Mouse (Mus musculus) limb, embryonic 14.5 days (tissue): ENCODE results near the gene Taldo1. TPM values are rescaled to one million over a fixed set of nuclear protein-coding genes. Genes with fewer than 3 reads are reported as not detected.

Experiments used
- ATAC-seq: fragments of 200-750 bp; cut with Nextera tagmentation; 2 replicates; pipeline ENCODE4 v1.8.0; 2017; ENCODE audit warnings: low read depth, moderate number of reproducible peaks, moderate TSS enrichment; ENCODE audit not compliant: low FRiP score
- DNase-seq: peaks from one replicate; pipeline ENCODE4 v3.0.0-alpha.2; 2015; ENCODE audit warnings: low spot score
- H3K27ac ChIP-seq: fragments of 300-500 bp; sonication (generic); replicated peaks from 2 replicates; pipeline ENCODE4 v1.5.1; 2014; ENCODE audit warnings: low read depth, mild to moderate bottlenecking, low read length, moderate library complexity, mixed read lengths
- H3K27me3 ChIP-seq: fragments of 300-500 bp; sonication (generic); 2 replicates; pipeline ENCODE4 v1.6.1; 2014; ENCODE audit warnings: low read length, mixed read lengths; ENCODE audit not compliant: control insufficient read depth, insufficient read depth
- H3K36me3 ChIP-seq: fragments of 300-500 bp; sonication (generic); 2 replicates; pipeline ENCODE4 v1.6.1; 2014; ENCODE audit warnings: mild to moderate bottlenecking, low read length, moderate library complexity, mixed read lengths; ENCODE audit not compliant: control insufficient read depth, insufficient read depth
- H3K4me1 ChIP-seq: fragments of 300-500 bp; sonication (generic); 2 replicates; pipeline ENCODE4 v1.6.1; 2014; ENCODE audit warnings: antibody characterized with exemption, low read length, mixed read lengths; ENCODE audit not compliant: control insufficient read depth, insufficient read depth
- H3K4me2 ChIP-seq: fragments of 300-500 bp; sonication (generic); replicated peaks from 2 replicates; pipeline ENCODE4 v1.6.1; 2014; ENCODE audit warnings: low read depth, mild to moderate bottlenecking, low read length, moderate library complexity; ENCODE audit not compliant: severe bottlenecking
- H3K4me3 ChIP-seq: fragments of 300-500 bp; sonication (generic); replicated peaks from 2 replicates; pipeline ENCODE4 v1.5.1; 2014; ENCODE audit warnings: low read length
- H3K9ac ChIP-seq: fragments of 300-500 bp; sonication (generic); 2 replicates; pipeline ENCODE4 v1.6.1; 2014; ENCODE audit warnings: mild to moderate bottlenecking, low read depth, low read length, moderate library complexity; ENCODE audit not compliant: severe bottlenecking
- H3K9me3 ChIP-seq: fragments of 300-500 bp; sonication (generic); 2 replicates; pipeline ENCODE4 v1.6.1; 2016; ENCODE audit warnings: low read length; ENCODE audit not compliant: control insufficient read depth
- POLR2A ChIP-seq: fragments of 200-500 bp; IDR thresholded peaks from 2 replicates; pipeline ENCODE4 v1.8.0; 2012; ENCODE audit warnings: inconsistent platforms, mild to moderate bottlenecking, moderate library complexity, borderline replicate concordance; ENCODE audit not compliant: insufficient read depth, insufficient read length; ENCODE audit errors: extremely low read depth
- WGBS: fragments of 180-500 bp; shearing (Covaris S2); extraction: QIAGEN DNeasy Blood & Tissue Kit; methylation state at CpG from one replicate; pipeline ENCODE4 v1.1.7; 2014; 5-methylcytosine and 5-hydroxymethylcytosine counted together
- polyA plus RNA-seq, 2 experiments: library from polyadenylated mRNA; depleted of rRNA in 1 of 2; stranded (reverse) in 1 of 2; unstranded in 1 of 2; fragments of >200 nt; fragmentation: Nextera tagmentation in 1 of 2; extraction: Ambion mirVana in 1 of 2; gene quantifications; 2 replicates each; pipeline versions ENCODE4 v1.2.1 to v1.2.3; 2012 to 2014

Taldo1 gene
- polyA plus RNA-seq, 2 experiments, result 188 to 238 TPM

DNA sequence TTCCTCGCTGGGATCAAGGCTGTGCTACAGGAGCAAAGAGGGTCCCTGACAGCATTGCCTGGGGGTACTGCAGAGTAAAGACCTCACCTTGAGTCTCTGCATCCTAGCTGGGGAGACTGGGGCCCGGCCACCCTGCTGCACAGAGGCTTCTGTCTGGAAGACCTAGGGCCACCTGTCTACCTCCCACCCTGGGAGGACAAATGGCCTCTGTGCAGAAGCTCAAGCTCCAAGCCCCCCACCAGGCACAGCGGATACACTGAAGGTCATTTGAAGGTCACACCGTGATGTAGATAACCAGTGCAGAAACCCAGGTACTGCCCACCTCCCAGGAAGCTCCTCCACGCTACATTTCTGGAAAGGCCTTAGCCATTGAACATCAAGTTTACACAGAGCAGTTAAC is 36.7 kb downstream of the Taldo1 start:
- TF ChIP-seq POLR2A, result no peak
- H3K4me2 ChIP-seq, result peak overlapping the region; percentile 39
- ATAC-seq (no peak), DNase-seq (no peak)
- no peak overlapping the region for H3K9ac ChIP-seq
- H3K27ac ChIP-seq, result no peak overlapping the region
- WGBS, result 50% methylated on average over 5 of the region's 5 CpGs
- peak overlapping the region; percentile 19 for H3K4me3 ChIP-seq
- H3K36me3 ChIP-seq, result peaks cover 37% of the 10 kb centered on the region
- no peaks in the 10 kb centered on the region for H3K9me3 ChIP-seq
- no peaks in the 10 kb centered on the region for H3K27me3 ChIP-seq
- peaks cover 10% of the 10 kb centered on the region for H3K4me1 ChIP-seq

DNA sequence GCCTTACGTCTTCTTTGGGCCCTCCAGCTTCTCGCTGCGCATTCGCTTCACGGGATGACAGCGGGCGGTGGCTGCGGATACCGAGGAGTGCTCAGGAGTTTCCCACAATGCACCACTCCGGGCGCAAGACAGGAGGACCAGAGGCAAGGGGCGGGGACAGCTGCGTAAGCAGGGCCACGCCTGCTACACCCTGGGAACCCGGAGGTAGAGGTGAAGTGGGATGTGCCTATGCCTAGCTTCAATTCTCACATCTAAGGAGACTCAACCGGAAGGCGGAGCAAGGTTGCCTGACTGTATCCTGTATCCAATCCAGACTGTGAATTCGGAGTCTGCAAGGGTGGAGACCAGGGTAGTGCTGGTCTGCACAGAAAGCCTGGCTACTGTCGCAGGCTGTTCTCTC is 37.3 kb downstream of the Taldo1 start, which contains the start of gene Cend1:
Gene Cend1, minus strand, starts transcription at position 182 of the 400 bp plus-strand sequence.
- Histone ChIP-seq H3K27ac (no peak within 1 kb of the TSS), H3K4me1 (peaks cover 14% of the 10 kb centered on the region), H3K9me3 (no peaks in the 10 kb centered on the region), H3K9ac (peak within 1 kb of the TSS; percentile 40), H3K27me3 (no peaks in the 10 kb centered on the region), H3K4me3 (peak within 1 kb of the TSS; percentile 19), H3K4me2 (peak within 1 kb of the TSS; percentile 39), H3K36me3 (peaks cover 39% of the 10 kb centered on the region)
- DNase-seq (peak; percentile 52), ATAC-seq (peak; percentile 62)
- TF ChIP-seq POLR2A, result no peak
- 4% methylated on average over 19 of the region's 19 CpGs for WGBS

DNA sequence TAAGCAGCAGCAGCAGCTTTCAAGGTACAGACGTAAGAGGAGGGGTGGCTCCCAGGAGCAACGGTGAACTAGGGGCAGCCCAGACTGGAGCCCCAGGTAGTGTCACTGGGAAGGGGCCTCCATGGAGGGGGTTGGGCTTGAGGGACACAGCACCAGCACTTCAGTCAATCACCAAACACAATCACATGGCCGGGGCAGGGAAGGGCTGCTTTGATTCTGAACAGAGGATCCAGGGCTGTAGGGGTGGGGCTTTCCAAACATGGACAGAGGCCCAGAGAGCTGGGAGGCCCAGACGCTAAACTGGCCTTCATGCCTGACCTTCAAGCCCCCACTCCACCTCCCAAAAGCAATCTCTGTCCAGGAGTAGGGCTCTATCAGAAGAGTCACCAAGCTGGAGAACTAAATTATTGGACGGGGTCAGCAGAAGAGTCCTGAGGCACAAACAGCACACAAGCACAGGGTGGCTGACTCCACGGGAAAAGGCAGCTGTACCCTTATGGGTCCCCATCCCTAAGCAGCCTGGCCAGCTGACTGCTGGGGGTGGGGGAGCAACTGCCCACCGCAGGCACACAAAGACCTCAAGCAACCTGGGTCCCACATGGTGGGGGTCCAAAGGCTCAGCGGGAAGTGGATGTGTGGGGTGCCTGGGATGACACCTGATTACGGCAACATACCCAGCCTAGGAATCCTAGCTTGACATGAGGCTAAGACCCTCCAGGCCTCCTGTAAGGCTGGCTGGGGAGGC is 38.0 kb downstream of the Taldo1 start:
- Histone ChIP-seq H3K27ac (no peak overlapping the region), H3K4me2 (peak overlapping the region; percentile 39), H3K4me1 (peaks cover 17% of the 10 kb centered on the region), H3K36me3 (peaks cover 39% of the 10 kb centered on the region), H3K9ac (peak overlapping the region; percentile 40; the same call in 1 of the 2 replicates), H3K9me3 (no peaks in the 10 kb centered on the region), H3K27me3 (no peaks in the 10 kb centered on the region), H3K4me3 (no peak overlapping the region)
- ATAC-seq (no peak), DNase-seq (no peak)
- TF ChIP-seq POLR2A, result no peak
- 61% methylated on average over 9 of the region's 9 CpGs for WGBS

DNA sequence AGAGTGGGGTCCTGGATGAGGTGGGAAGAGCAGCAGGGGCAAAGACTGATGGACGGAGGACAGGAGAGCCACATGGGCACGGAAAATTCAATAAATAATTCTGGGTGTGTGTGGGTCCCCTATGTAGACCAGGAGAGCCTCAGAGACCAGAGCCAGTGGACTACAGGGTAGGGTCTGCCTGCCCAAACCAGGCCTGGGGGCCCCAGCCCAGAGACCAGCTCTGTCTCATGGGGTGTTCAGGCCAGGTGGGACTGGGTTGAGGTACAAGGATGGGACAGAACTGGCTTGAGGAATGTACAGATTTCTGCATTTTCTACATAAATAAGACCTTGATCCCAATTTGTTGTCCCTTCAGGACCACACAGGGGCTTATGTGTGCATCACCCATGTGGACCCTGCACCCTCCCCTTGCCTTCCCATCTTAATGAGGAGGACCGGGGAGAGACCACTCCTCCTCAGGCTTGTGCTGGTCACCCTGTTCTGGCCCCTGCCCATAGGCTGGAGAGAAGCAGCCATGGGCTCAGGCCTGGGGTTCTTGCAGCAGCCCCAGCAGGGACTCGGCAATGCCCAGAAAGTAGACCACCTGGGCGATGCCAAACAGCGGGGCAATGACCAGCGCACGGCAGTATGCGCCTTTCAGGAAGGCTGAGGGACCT is 38.7 kb downstream of the Taldo1 start:
- no peak overlapping the region for H3K9ac ChIP-seq
- no peaks in the 10 kb centered on the region for H3K9me3 ChIP-seq
- peaks cover 39% of the 10 kb centered on the region for H3K36me3 ChIP-seq
- no peak for TF ChIP-seq POLR2A
- ATAC-seq, result no peak
- no peak for DNase-seq
- H3K4me1 ChIP-seq, result peaks cover 22% of the 10 kb centered on the region
- no peak overlapping the region for H3K4me3 ChIP-seq
- WGBS, result 92% methylated on average over 9 of the region's 9 CpGs
- H3K27ac ChIP-seq, result no peak overlapping the region
- H3K4me2 ChIP-seq, result no peak overlapping the region
- no peaks in the 10 kb centered on the region for H3K27me3 ChIP-seq

DNA sequence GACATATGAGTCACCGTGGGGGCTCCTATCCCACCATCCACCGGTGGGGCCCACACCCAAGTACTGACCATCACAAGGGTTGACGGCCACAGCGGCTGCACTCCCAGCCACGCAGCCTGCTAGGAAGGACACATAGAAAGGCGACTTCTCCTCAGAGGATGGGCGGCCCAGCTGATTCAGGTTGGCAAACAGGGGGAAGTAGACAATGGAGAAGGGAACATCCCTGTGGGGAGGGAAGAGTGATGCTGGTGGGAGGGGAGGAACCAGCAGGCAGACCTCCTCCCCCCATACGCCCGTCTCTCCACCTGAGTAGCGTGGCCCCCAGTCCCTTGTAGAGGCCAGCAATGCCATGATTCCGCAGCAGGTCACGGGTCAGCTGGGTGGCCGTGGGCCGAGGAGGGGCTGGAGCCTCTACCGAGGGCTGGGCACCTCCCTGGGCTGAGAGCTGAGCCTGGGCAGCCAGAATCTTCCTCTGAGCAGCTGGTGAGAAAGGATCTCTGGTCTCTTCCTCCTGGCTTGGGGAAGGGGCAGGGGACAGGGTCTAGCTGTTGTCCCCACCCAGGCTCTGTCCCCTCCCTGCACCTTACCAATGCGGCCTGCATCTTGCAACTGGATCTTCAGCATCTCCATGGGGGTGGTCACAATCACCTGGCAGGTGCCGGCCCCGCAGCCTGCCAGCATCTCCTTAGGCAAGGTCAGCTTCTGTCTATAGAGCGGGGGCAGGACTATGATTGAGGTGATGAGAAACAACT is 39.6 kb downstream of the Taldo1 start:
- Histone ChIP-seq H3K9ac (no peak overlapping the region), H3K27ac (no peak overlapping the region), H3K4me1 (peaks cover 28% of the 10 kb centered on the region), H3K4me3 (no peak overlapping the region), H3K9me3 (no peaks in the 10 kb centered on the region), H3K4me2 (no peak overlapping the region), H3K27me3 (no peaks in the 10 kb centered on the region), H3K36me3 (peaks cover 39% of the 10 kb centered on the region)
- 94% methylated on average over 14 of the region's 19 CpGs for WGBS
- ATAC-seq (no peak), DNase-seq (no peak)
- TF ChIP-seq POLR2A, result no peak
